Mouse (Mus musculus) liver, adult 2 months (tissue): ENCODE data around the gene Hpcal1.

ENCODE experiments used
- CTCF ChIP-seq: fragments of 200-500 bp; IDR thresholded peaks from 2 replicates; pipeline ENCODE4 v1.5.1; 2011; ENCODE audit warnings: low read depth, low read length, control low read depth
- POLR2A ChIP-seq: fragments of 200-500 bp; IDR thresholded peaks from 2 replicates; pipeline ENCODE4 v1.6.1; 2011; ENCODE audit warnings: low read length, control low read depth; ENCODE audit not compliant: insufficient read depth; ENCODE audit errors: extremely low read depth

DNA sequence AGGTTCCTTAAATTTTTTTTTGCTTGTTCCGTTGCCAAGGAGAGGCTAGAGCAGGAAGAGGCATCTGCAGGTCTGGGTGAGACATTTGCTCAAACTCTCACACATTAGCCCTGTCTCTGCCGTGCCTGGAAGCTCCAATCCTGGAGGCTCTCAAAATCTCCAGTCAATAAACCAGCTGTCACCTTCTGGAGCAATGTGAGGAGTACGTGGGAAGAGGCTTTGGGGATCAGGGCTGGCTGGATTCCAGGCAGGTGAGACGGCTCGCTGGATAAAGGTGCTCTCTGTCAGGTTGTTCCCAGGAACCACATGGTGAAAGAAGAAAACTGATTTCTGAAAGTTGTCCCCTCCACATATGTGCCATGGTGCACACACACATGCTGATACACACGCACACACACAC, 44.2 kb upstream of the Hpcal1 start:
- no peak for TF ChIP-seq CTCF
- no peak for TF ChIP-seq POLR2A
